In the genomic region with DNA sequence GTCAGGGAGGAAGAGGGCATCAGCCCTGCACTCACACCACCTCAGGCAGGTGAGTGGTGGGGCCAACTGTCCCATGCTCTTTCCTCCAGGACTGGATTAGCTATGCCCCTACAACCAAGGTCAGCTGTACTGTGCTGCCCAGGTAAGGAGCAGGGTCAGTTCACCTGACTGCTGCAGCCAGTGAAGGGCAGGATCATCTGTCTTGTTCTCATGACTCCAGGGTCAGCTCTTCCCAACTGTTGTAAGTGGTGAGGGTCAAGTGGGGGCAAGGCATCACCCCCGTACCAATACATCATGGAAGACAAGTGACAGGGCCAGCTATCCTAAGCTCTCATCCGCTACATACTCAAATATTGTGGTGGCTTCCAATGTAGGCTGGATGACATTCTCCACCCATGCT, we compare ENCODE assay signal across 18 mouse cellular contexts. TPM values are rescaled to one million over a fixed set of nuclear protein-coding genes. Genes with fewer than 3 reads are reported as not detected.
A peak's percentile ranks its signal among the peaks of the same experiment; 100 is the strongest.
DNase-seq lines count a peak whose midpoint lies in the region; ATAC-seq and TF ChIP-seq lines count a peak whose summit lies in the region.
"Had no signal": no experiment of that assay in that cellular context is flagged by ENCODE, and none has a peak within 500 bp of the region (broad histone marks: within the 10 kb centered on the region; RNA-seq: fewer than 3 reads in every experiment).

No protein-coding gene starts in this region.

- no peak overlapping the region for H3K4me3 ChIP-seq in forebrain, embryonic 12.5 days (replicated peaks)
- H3K4me3 ChIP-seq in forebrain, postnatal 0 days (ENCODE audit: low read depth, low read length): no peak overlapping the region
- H3K4me3 ChIP-seq in liver, embryonic 11.5 days (ENCODE audit: low read depth, low read length): no peak overlapping the region
- no peak overlapping the region for H3K4me3 ChIP-seq in bone marrow, adult 2 months (replicated peaks; ENCODE audit: control insufficient read depth, low read depth, low read length)
- no peak overlapping the region for H3K4me3 ChIP-seq in liver, postnatal 0 days (ENCODE audit: low read depth, low read length)
- H3K4me3 ChIP-seq: embryonic facial prominence, embryonic 15.5 days; limb, embryonic 12.5 days; neural tube, embryonic 12.5 days had no signal

- DNase-seq in forebrain, postnatal 0 days: no peak
- DNase-seq in liver, embryonic 11.5 days (ENCODE audit: low spot score): no peak
- no peak for DNase-seq in liver
- DNase-seq in liver, postnatal 0 days: no peak
- DNase-seq in layer of hippocampus, postnatal 14 days (ENCODE audit: low spot score in 2 of 2): no peak
- DNase-seq: adrenal gland, postnatal 10 days; cerebellum, adult 11 months; kidney, adult 11 months; lung, embryonic 14.5 days; right cerebral cortex, adult 18-20 months; thymus, postnatal 14 days had no signal

- H3K4me1 ChIP-seq in forebrain, embryonic 12.5 days: no peaks in the 10 kb centered on the region
- no peaks in the 10 kb centered on the region for H3K4me1 ChIP-seq in forebrain, postnatal 0 days (ENCODE audit: insufficient read depth)
- H3K4me1 ChIP-seq in liver, embryonic 11.5 days (replicated peaks; ENCODE audit: control insufficient read depth, insufficient read depth, low read length): peaks cover 26% of the 10 kb centered on the region
- H3K4me1 ChIP-seq in bone marrow, adult 2 months (ENCODE audit: control insufficient read depth, insufficient read depth, low read length): peaks cover 7% of the 10 kb centered on the region
- peaks cover 27% of the 10 kb centered on the region for H3K4me1 ChIP-seq in liver, postnatal 0 days (ENCODE audit: insufficient read depth)
- H3K4me1 ChIP-seq: embryonic facial prominence, embryonic 15.5 days; limb, embryonic 12.5 days; neural tube, embryonic 12.5 days had no signal

- TF ChIP-seq CTCF in forebrain, postnatal 0 days (IDR thresholded peaks at IDR 0.05; ENCODE audit: low read depth): no peak
- TF ChIP-seq CTCF in bone marrow, adult 2 months (IDR thresholded peaks at IDR 0.05; ENCODE audit: control insufficient read depth, insufficient read depth, low read length): no peak
- no peak for TF ChIP-seq CTCF in liver, postnatal 0 days (IDR thresholded peaks at IDR 0.05; ENCODE audit: low read depth)

- TF ChIP-seq EP300 in liver, postnatal 0 days (IDR thresholded peaks at IDR 0.05; ENCODE audit: low read depth): no peak

- 0 out of 2 replicates have a peak, but pooled peaks have one; percentile 17 for ATAC-seq in forebrain, embryonic 12.5 days (ENCODE audit: low FRiP score)
- no peak for ATAC-seq in forebrain, postnatal 0 days
- ATAC-seq in liver, embryonic 11.5 days (replicated peaks; ENCODE audit: low FRiP score): no peak
- no peak for ATAC-seq in liver, postnatal 0 days

- no peak overlapping the region for H3K4me2 ChIP-seq in forebrain, embryonic 12.5 days
- no peak overlapping the region for H3K4me2 ChIP-seq in forebrain, postnatal 0 days (ENCODE audit: low read depth)
- no peak overlapping the region for H3K4me2 ChIP-seq in liver, embryonic 11.5 days
- H3K4me2 ChIP-seq in liver, postnatal 0 days (ENCODE audit: low read depth, low read length): no peak overlapping the region
- H3K4me2 ChIP-seq: embryonic facial prominence, embryonic 15.5 days; heart, embryonic 11.5 days; limb, embryonic 12.5 days; lung, embryonic 14.5 days; neural tube, embryonic 12.5 days had no signal

- no peak for TF ChIP-seq POLR2A in bone marrow, adult 2 months (IDR thresholded peaks at IDR 0.05; ENCODE audit: borderline replicate concordance, control insufficient read depth, low read depth, low read length)

- H3K36me3 ChIP-seq in forebrain, embryonic 12.5 days (replicated peaks): no peaks in the 10 kb centered on the region
- no peaks in the 10 kb centered on the region for H3K36me3 ChIP-seq in forebrain, postnatal 0 days (ENCODE audit: insufficient read depth)
- H3K36me3 ChIP-seq in liver, embryonic 11.5 days (ENCODE audit: control insufficient read depth, insufficient read depth, low read length): no peaks in the 10 kb centered on the region
- H3K36me3 ChIP-seq in liver, postnatal 0 days (replicated peaks; ENCODE audit: insufficient read depth, low read length): no peaks in the 10 kb centered on the region
- H3K36me3 ChIP-seq: embryonic facial prominence, embryonic 15.5 days; neural tube, embryonic 12.5 days had no signal

- no peak overlapping the region for H3K27ac ChIP-seq in forebrain, embryonic 12.5 days
- H3K27ac ChIP-seq in forebrain, postnatal 0 days (ENCODE audit: low read depth, low read length): no peak overlapping the region
- peak overlapping the region; percentile 85 for H3K27ac ChIP-seq in liver, embryonic 11.5 days (ENCODE audit: low read depth, low read length)
- peak overlapping the region; percentile 49 for H3K27ac ChIP-seq in bone marrow, adult 2 months (ENCODE audit: control insufficient read depth, insufficient read depth, low read depth, low read length, poor library complexity)
- peak overlapping the region; percentile 81 for H3K27ac ChIP-seq in liver, postnatal 0 days (ENCODE audit: low read depth)
- H3K27ac ChIP-seq: embryonic facial prominence, embryonic 15.5 days; limb, embryonic 12.5 days; macrophage; neural tube, embryonic 12.5 days had no signal

- no peaks in the 10 kb centered on the region for H3K9me3 ChIP-seq in forebrain, embryonic 12.5 days
- H3K9me3 ChIP-seq in forebrain, postnatal 0 days (ENCODE audit: low read length): no peaks in the 10 kb centered on the region
- H3K9me3 ChIP-seq in liver, embryonic 11.5 days (ENCODE audit: control insufficient read depth, low read length): no peaks in the 10 kb centered on the region
- no peaks in the 10 kb centered on the region for H3K9me3 ChIP-seq in liver, postnatal 0 days (ENCODE audit: low read length)
- H3K9me3 ChIP-seq: embryonic facial prominence, embryonic 15.5 days; limb, embryonic 12.5 days; neural tube, embryonic 12.5 days had no signal

- WGBS in forebrain, embryonic 12.5 days: 92% methylated on average over 2 of the region's 2 CpGs
- 100% methylated on average over 2 of the region's 2 CpGs for WGBS in forebrain, postnatal 0 days
- 96% methylated on average over 2 of the region's 2 CpGs for WGBS in liver, embryonic 11.5 days
- WGBS in bone marrow, adult 2 months: 91% methylated on average over 2 of the region's 2 CpGs
- WGBS in liver, postnatal 0 days (ENCODE audit: insufficient replicate concordance): 83% methylated on average over 2 of the region's 2 CpGs

- H3K9ac ChIP-seq in forebrain, embryonic 12.5 days: no peak overlapping the region
- no peak overlapping the region for H3K9ac ChIP-seq in forebrain, postnatal 0 days
- H3K9ac ChIP-seq in liver, embryonic 11.5 days (ENCODE audit: low read depth, low read length): no peak overlapping the region; the same call in 1 of the 2 replicates
- H3K9ac ChIP-seq in liver, postnatal 0 days (replicated peaks): no peak overlapping the region
- H3K9ac ChIP-seq: embryonic facial prominence, embryonic 15.5 days; limb, embryonic 12.5 days; lung, embryonic 14.5 days; neural tube, embryonic 12.5 days had no signal

- H3K27me3 ChIP-seq in forebrain, embryonic 12.5 days: no peaks in the 10 kb centered on the region
- H3K27me3 ChIP-seq in forebrain, postnatal 0 days (ENCODE audit: insufficient read depth, low read length): no peaks in the 10 kb centered on the region
- no peaks in the 10 kb centered on the region for H3K27me3 ChIP-seq in liver, embryonic 11.5 days (replicated peaks; ENCODE audit: control insufficient read depth, insufficient read depth, low read length)
- H3K27me3 ChIP-seq in liver, postnatal 0 days (ENCODE audit: insufficient read depth, low read length): no peaks in the 10 kb centered on the region
- H3K27me3 ChIP-seq: embryonic facial prominence, embryonic 15.5 days; limb, embryonic 12.5 days; neural tube, embryonic 12.5 days had no signal

RNA-seq across cellular contexts. Expression of a gene that starts 41.8 kb away (rescaled TPM):
- 59.9 and 60.5 TPM in 2 replicates for polyA plus RNA-seq in forebrain, embryonic 12.5 days (2016; fragmentation: Nextera tagmentation; extraction: Ambion mirVana)
- total RNA-seq in forebrain, postnatal 0 days (2014; rRNA removed): 146 and 150 TPM in 2 replicates
- polyA plus RNA-seq in forebrain, postnatal 0 days (2015; fragmentation: Nextera tagmentation; extraction: Ambion mirVana): 76.0 and 102 TPM in 2 replicates
- 21.5 and 25.9 TPM in 2 replicates for polyA plus RNA-seq in liver, embryonic 11.5 days (2014; fragmentation: Nextera tagmentation; extraction: Ambion mirVana)
- polyA plus RNA-seq in bone marrow, adult 2 months (2011; ENCODE audit: insufficient read depth, insufficient read length, low replicate concordance, missing spikeins): 6.5 and 12.2 TPM in 2 replicates
- polyA plus RNA-seq in liver, postnatal 0 days (2015; fragmentation: Nextera tagmentation; extraction: Ambion mirVana): 6.4 and 8.0 TPM in 2 replicates
- 100 to 1,000 TPM; 108 to 109 TPM for total RNA-seq in layer of hippocampus, postnatal 14 days (2021)

RNA-seq across cellular contexts. Expression of a gene that starts 52.2 kb away (rescaled TPM):
- 11.8 and 14.2 TPM in 2 replicates for polyA plus RNA-seq in forebrain, embryonic 12.5 days (2016; fragmentation: Nextera tagmentation; extraction: Ambion mirVana)
- total RNA-seq in forebrain, postnatal 0 days (2014; rRNA removed): 9.7 and 11.8 TPM in 2 replicates
- polyA plus RNA-seq in forebrain, postnatal 0 days (2015; fragmentation: Nextera tagmentation; extraction: Ambion mirVana): 9.0 and 9.6 TPM in 2 replicates
- 13.5 and 14.9 TPM in 2 replicates for polyA plus RNA-seq in liver, embryonic 11.5 days (2014; fragmentation: Nextera tagmentation; extraction: Ambion mirVana)
- 2.3 and 4.1 TPM in 2 replicates for polyA plus RNA-seq in bone marrow, adult 2 months (2011; ENCODE audit: insufficient read depth, insufficient read length, low replicate concordance, missing spikeins)
- 12.3 TPM in 2 replicates for polyA plus RNA-seq in liver, postnatal 0 days (2015; fragmentation: Nextera tagmentation; extraction: Ambion mirVana)
- total RNA-seq in layer of hippocampus, postnatal 14 days (2021): 1 to 10 TPM; 6.8 to 7.5 TPM

Comparison
In these comparisons a context has a peak if more than half of its experiments do, and no peak if none do; other contexts are left out.
1. H3K27ac ChIP-seq: peak in liver, embryonic 11.5 days (single experiment), bone marrow, adult 2 months (single experiment) and liver, postnatal 0 days (single experiment); none in forebrain, embryonic 12.5 days (single experiment) and forebrain, postnatal 0 days (single experiment).